Mouse (Mus musculus): ENCODE data around the gene Anxa9.
"Not testable (repeated sequence)": the region's sequence is repeated elsewhere in the genome, so short reads cannot be mapped to it uniquely, and the experiment has no call there.

The Anxa9 gene

GRCm38 (mm10) chr3:95307100-95307499 lies at the start of gene Anxa9:
Gene Anxa9 (minus strand): TSS chr3:95307176.
- DNase-seq: no peak

GRCm38 (mm10) chr3:95355911-95356544 lies 49.1 kb upstream of the Anxa9 start:
- DNase-seq: not testable (repeated sequence)

- DNase-seq: peak in 1 of 2 experiments; percentile 17
These were observed 42.5 kb upstream of the Anxa9 start for GRCm38 (mm10) chr3:95349491-95349890.

GRCm38 (mm10) chr3:95348343-95348742 lies 41.4 kb upstream of the Anxa9 start:
- DNase-seq: not testable (repeated sequence)

GRCm38 (mm10) chr3:95346454-95346853 lies 39.5 kb upstream of the Anxa9 start:
- no peak for DNase-seq

GRCm38 (mm10) chr3:95343356-95344000 lies 36.5 kb upstream of the Anxa9 start:
- not testable (repeated sequence) for DNase-seq

GRCm38 (mm10) chr3:95338251-95338650 lies 31.3 kb upstream of the Anxa9 start:
- no peak for DNase-seq

- DNase-seq: no peak
These were observed 30.4 kb upstream of the Anxa9 start for GRCm38 (mm10) chr3:95337345-95337744.

GRCm38 (mm10) chr3:95331528-95331927 lies 24.6 kb upstream of the Anxa9 start:
- no peak for DNase-seq

GRCm38 (mm10) chr3:95328803-95329404 lies 21.9 kb upstream of the Anxa9 start:
- DNase-seq: no peak

- no peak for DNase-seq
These were observed 17.6 kb upstream of the Anxa9 start for GRCm38 (mm10) chr3:95324454-95325144.

GRCm38 (mm10) chr3:95323429-95323828 lies 16.5 kb upstream of the Anxa9 start:
- no peak for DNase-seq

GRCm38 (mm10) chr3:95319701-95320625 lies 13.0 kb upstream of the Anxa9 start:
- DNase-seq: no peak

- DNase-seq: no peak
These were observed 12.1 kb upstream of the Anxa9 start for GRCm38 (mm10) chr3:95319110-95319509.

GRCm38 (mm10) chr3:95318548-95318947 lies 11.6 kb upstream of the Anxa9 start:
- peak; percentile 76 to 87 for DNase-seq

GRCm38 (mm10) chr3:95317414-95318080 lies 10.6 kb upstream of the Anxa9 start:
- DNase-seq: peak; percentile 82 to 88

GRCm38 (mm10) chr3:95315844-95316550 lies 9.0 kb upstream of the Anxa9 start:
- DNase-seq: no peak

GRCm38 (mm10) chr3:95315094-95315843 lies 8.3 kb upstream of the Anxa9 start:
- DNase-seq: peak; percentile 96

- DNase-seq: no peak
These were observed 7.6 kb upstream of the Anxa9 start, which contains the start of gene Cers2 for GRCm38 (mm10) chr3:95314486-95315093. Gene Cers2 (plus strand): TSS chr3:95314791.

GRCm38 (mm10) chr3:95314075-95314474 lies 7.1 kb upstream of the Anxa9 start:
- DNase-seq: no peak

Measured in lung, postnatal 4 days (tissue).